Mouse (Mus musculus): Measurements from ENCODE around the gene Fbxo3.
"Not testable (repeated sequence)": the region's sequence is repeated elsewhere in the genome, so short reads cannot be mapped to it uniquely, and the experiment has no call there.

DNA sequence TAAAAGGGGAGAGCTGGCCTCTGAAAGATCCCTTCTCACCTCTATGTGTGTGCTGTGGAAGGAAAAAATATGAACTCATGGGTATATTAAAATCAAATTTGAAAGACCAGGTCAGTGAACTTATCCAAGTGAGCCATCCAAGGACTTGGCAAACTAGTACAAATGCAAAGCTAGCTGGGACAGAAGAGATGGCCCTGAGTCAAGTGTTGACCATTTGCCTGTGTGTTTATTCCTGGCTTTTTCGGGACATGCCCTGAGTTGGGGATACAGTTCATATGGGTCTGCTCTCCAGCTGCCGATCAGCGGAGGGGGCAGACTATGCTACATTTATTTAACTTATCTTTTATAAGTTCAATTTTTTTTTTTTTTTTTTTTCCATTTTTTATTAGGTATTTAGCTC lies 18.7 kb upstream of the Fbxo3 start:
- TF ChIP-seq CTCF (IDR thresholded peaks at IDR 0.05; ENCODE audit: control insufficient read depth, insufficient read depth, insufficient read length); MYOD1 (IDR thresholded peaks at IDR 0.05; ENCODE audit: control insufficient read depth, insufficient read length, low read depth); MAX (IDR thresholded peaks at IDR 0.05); CEBPB (IDR thresholded peaks at IDR 0.05; ENCODE audit: low read depth); USF1 (IDR thresholded peaks at IDR 0.05; ENCODE audit: low read depth): not testable (repeated sequence)

Data from C2C12 (cell line).